Mouse (Mus musculus) brain, embryonic 14.5 days (tissue): ENCODE measurements around the gene Prr5.

Experiments used
- CTCF ChIP-seq: fragments of 200-500 bp; IDR thresholded peaks from 2 replicates; pipeline ENCODE4 v1.5.1; 2012; ENCODE audit warnings: inconsistent platforms, mild to moderate bottlenecking, moderate library complexity, borderline replicate concordance; ENCODE audit not compliant: insufficient read depth, insufficient read length; ENCODE audit errors: extremely low read depth
- POLR2A ChIP-seq: fragments of 200-500 bp; IDR thresholded peaks from 2 replicates; pipeline ENCODE4 v1.6.1; 2012; ENCODE audit warnings: mild to moderate bottlenecking, inconsistent platforms, borderline replicate concordance; ENCODE audit not compliant: poor library complexity, insufficient read depth, insufficient read length, severe bottlenecking; ENCODE audit errors: extremely low read depth

DNA sequence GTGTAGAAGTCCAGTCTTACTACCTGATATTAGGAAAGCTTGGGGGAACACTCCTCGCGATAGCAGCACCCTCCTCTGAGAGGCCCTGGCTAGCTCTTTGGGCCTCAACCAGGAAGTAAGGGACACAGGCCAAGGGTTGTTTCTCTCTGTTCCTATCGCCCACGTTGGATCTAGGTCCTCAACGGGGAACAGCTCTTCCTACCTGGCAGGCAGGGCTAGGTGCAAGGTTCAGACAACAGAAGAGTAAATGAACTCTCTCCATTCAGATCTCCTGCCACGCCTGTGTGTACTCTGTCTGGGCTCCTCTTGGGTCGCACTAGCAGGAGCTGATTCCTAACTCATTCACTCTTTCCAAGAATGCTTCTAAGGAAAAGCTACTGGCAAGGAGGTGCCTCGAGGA lies 5.9 kb downstream of the Prr5 start:
- TF ChIP-seq CTCF (no peak), POLR2A (no peak)
